Mouse (Mus musculus) forebrain, embryonic 12.5 days (tissue): ENCODE results near the gene Etl4. TPM values are rescaled to one million over a fixed set of nuclear protein-coding genes. Genes with fewer than 3 reads are reported as not detected.

Experiments
- ATAC-seq: fragments of 200-750 bp; cut with Nextera tagmentation; 2 replicates; pipeline ENCODE4 v1.8.0; 2017; ENCODE audit warnings: moderate TSS enrichment; ENCODE audit not compliant: low FRiP score
- H3K27ac ChIP-seq: fragments of 300-500 bp; sonication (generic); 2 replicates; pipeline ENCODE4 v1.5.1; 2016; ENCODE audit warnings: mild to moderate bottlenecking
- H3K27me3 ChIP-seq: fragments of 300-500 bp; sonication (generic); 2 replicates; pipeline ENCODE4 v1.6.1; 2016; ENCODE audit warnings: mild to moderate bottlenecking
- H3K36me3 ChIP-seq: fragments of 300-500 bp; sonication (generic); replicated peaks from 2 replicates; pipeline ENCODE4 v1.6.1; 2016; ENCODE audit warnings: mild to moderate bottlenecking
- H3K4me1 ChIP-seq: fragments of 300-500 bp; sonication (generic); 2 replicates; pipeline ENCODE4 v1.6.1; 2016
- H3K4me2 ChIP-seq: fragments of 300-500 bp; sonication (generic); 2 replicates; pipeline ENCODE4 v1.6.1; 2016; ENCODE audit warnings: mild to moderate bottlenecking, moderate library complexity
- H3K4me3 ChIP-seq: fragments of 300-500 bp; sonication (generic); replicated peaks from 2 replicates; pipeline ENCODE4 v1.5.1; 2016; ENCODE audit warnings: mild to moderate bottlenecking
- H3K9ac ChIP-seq: fragments of 300-500 bp; sonication (generic); 2 replicates; pipeline ENCODE4 v1.6.1; 2016; ENCODE audit warnings: mild to moderate bottlenecking
- H3K9me3 ChIP-seq: fragments of 300-500 bp; sonication (generic); 2 replicates; pipeline ENCODE4 v1.6.1; 2016
- WGBS: fragments of 180-500 bp; shearing (Covaris S2); methylation state at CpG from one replicate; pipeline ENCODE4 v1.1.7; 2016; 5-methylcytosine and 5-hydroxymethylcytosine counted together
- polyA plus RNA-seq: library from polyadenylated mRNA; unstranded; fragments of >200 nt; fragmentation: Nextera tagmentation; extraction: Ambion mirVana; gene quantifications from 2 replicates; pipeline ENCODE4 v1.2.1, GENCODE M21; 2016

Gene Etl4
- polyA plus RNA-seq, 1 experiment from 2014 or later: 30.3 TPM

DNA sequence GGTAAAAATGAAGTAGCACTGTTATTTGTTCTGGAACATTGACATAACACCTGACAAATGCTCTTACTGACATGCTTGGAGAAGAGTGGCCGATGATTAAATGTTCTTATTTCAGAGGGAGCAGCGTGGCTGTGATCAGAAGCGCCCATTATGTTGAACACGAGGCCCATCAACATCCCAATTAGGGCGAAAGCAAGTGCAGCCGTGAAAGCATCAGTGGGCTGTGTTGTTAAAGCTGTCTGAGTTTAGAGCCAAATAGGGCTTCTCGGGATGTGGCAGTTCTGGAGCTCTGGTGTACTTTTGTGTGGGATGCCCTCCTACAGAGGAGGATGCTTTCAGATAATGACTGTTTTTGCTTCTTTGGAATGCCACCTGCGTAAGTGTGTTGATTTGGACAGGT is 699.6 kb downstream of the Etl4 start:
- Histone ChIP-seq H3K27ac (0 out of 2 replicates have a peak overlapping the region, but pooled peaks have one; percentile 3), H3K9me3 (no peaks in the 10 kb centered on the region), H3K27me3 (no peaks in the 10 kb centered on the region), H3K9ac (no peak overlapping the region), H3K36me3 (no peaks in the 10 kb centered on the region), H3K4me2 (no peak overlapping the region), H3K4me1 (peaks cover 6% of the 10 kb centered on the region; the same call in 1 of the 2 replicates), H3K4me3 (no peak overlapping the region)
- peak; percentile 67; the same call in 1 of the 2 replicates for ATAC-seq
- 34% methylated on average over 8 of the region's 8 CpGs for WGBS

DNA sequence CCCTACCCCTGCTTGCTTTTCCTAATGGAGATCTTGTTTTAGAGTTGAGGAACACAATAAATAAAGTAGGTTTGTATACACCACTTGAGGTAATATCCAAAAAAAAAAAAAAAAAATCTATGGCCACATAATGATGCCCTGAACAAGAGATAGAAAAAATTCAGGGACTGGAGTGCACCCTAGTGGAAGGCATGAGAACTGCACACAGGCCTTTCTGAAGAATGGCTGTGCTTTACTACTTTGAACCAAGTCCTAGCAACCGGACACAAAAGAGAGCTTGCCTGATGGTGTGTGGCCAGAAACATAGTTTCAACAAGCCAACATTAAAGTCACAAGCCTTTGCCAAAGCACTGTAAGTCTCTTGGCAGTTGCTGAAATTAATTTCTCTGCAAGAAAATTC is 706.4 kb downstream of the Etl4 start:
- no peaks in the 10 kb centered on the region for H3K9me3 ChIP-seq
- no peak overlapping the region for H3K9ac ChIP-seq
- H3K36me3 ChIP-seq: no peaks in the 10 kb centered on the region
- H3K27me3 ChIP-seq: no peaks in the 10 kb centered on the region
- H3K27ac ChIP-seq: no peak overlapping the region
- no peak for ATAC-seq
- no peak overlapping the region for H3K4me2 ChIP-seq
- WGBS: 68% methylated on average over 1 of the region's 1 CpGs
- no peaks in the 10 kb centered on the region for H3K4me1 ChIP-seq
- H3K4me3 ChIP-seq: no peak overlapping the region

DNA sequence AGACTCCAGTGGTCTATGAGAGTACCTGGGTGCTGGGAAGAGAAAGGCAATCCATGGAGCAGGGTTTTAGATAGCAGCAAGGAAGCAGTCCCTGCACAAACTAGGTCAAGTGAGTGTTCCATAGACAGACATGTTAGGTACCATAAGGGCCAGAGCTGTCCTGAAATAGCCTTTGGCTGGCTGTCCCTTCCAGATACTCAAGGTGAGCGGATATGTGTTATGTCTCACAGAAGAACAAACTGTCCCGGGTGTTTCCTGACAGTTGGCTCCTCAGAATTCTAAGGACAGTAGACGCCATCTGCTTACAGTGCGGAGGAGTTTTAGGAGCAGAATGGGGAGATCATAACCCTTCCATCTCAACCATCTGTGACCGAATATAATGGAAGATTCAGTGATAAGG is 708.8 kb downstream of the Etl4 start:
- 90% methylated on average over 5 of the region's 5 CpGs for WGBS
- H3K4me1 ChIP-seq: no peaks in the 10 kb centered on the region
- no peaks in the 10 kb centered on the region for H3K27me3 ChIP-seq
- H3K27ac ChIP-seq: no peak overlapping the region
- no peak overlapping the region for H3K4me2 ChIP-seq
- H3K9ac ChIP-seq: no peak overlapping the region
- no peaks in the 10 kb centered on the region for H3K9me3 ChIP-seq
- H3K4me3 ChIP-seq: no peak overlapping the region
- no peak for ATAC-seq
- H3K36me3 ChIP-seq: no peaks in the 10 kb centered on the region

DNA sequence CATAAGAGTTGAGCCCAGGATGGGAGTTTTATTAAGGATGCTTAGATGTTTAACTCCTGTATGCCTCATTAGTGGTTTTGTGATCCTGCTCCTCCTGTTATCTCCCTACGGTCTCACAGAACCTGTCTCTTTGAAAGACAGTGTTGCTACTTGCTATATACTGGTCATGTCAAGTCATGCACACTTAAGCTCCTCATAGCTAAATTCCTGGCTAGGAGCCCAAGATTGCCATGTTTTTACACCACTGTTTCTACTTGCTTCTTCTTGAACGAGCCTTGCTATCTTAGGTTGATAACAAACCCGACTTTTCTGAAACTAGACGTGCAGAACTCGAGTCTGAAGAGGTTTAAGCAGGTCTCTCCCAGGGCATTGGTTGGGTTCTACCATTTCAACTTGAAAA is 710.3 kb downstream of the Etl4 start:
- no peaks in the 10 kb centered on the region for H3K27me3 ChIP-seq
- H3K27ac ChIP-seq: no peak overlapping the region
- H3K4me2 ChIP-seq: no peak overlapping the region
- H3K4me1 ChIP-seq: no peaks in the 10 kb centered on the region
- no peaks in the 10 kb centered on the region for H3K9me3 ChIP-seq
- no peak for ATAC-seq
- H3K9ac ChIP-seq: no peak overlapping the region
- 86% methylated on average over 5 of the region's 5 CpGs for WGBS
- no peak overlapping the region for H3K4me3 ChIP-seq
- no peaks in the 10 kb centered on the region for H3K36me3 ChIP-seq

DNA sequence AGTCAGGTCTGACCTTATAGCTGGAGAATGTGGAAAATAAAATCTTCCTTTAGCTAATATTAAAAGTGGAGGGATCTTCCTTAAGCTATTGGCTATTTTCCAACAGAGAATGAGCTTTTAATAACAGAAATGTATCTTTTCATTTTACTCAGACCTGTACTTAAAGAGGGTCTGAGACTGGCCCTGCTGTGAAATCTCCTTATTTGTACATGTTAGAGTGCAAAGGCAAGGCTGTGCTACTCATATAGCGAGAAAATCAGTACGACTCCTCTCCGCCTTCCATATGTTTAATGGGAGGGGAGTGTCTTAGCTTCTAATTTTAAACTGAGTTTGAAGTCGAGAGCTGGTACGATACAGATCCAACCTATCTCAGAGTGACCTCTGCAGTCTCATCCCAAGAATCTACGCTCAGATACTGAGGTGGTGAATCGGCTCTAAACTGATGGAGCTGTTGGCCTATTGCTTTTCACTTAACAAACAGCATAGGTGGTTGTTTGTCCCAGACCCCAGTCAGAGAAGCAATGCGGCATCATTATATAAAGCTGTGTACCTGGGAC is 719.7 kb downstream of the Etl4 start:
- no peaks in the 10 kb centered on the region for H3K27me3 ChIP-seq
- H3K27ac ChIP-seq: no peak overlapping the region
- H3K4me3 ChIP-seq: no peak overlapping the region
- no peaks in the 10 kb centered on the region for H3K36me3 ChIP-seq
- no peaks in the 10 kb centered on the region for H3K9me3 ChIP-seq
- H3K4me2 ChIP-seq: no peak overlapping the region
- peaks cover 2% of the 10 kb centered on the region; the same call in 1 of the 2 replicates for H3K4me1 ChIP-seq
- ATAC-seq: no peak
- no peak overlapping the region for H3K9ac ChIP-seq
- WGBS: 95% methylated on average over 8 of the region's 8 CpGs

DNA sequence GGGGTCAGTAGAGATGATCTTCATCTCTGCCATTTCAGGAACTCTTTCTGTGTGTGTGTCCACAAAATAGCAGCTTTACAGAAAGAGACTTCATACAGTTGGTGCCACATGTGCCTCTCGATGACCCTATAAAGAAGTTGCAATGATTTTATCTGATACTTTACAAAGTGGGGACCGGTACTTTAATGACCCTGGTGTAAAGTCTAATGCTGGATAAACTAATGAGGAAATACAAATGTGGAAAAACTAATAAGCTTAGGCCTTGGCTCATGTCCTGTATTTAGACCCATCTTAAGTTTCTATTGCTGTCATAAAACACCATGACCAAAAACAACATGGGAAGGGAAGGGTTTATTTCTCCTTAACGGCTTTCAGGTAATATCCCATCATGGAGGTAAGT is 729.0 kb downstream of the Etl4 start:
- Histone ChIP-seq H3K4me1 (peaks cover 7% of the 10 kb centered on the region; the same call in 1 of the 2 replicates), H3K36me3 (no peaks in the 10 kb centered on the region), H3K27ac (no peak overlapping the region), H3K4me2 (no peak overlapping the region), H3K9ac (no peak overlapping the region), H3K4me3 (no peak overlapping the region), H3K9me3 (no peaks in the 10 kb centered on the region), H3K27me3 (no peaks in the 10 kb centered on the region)
- whole genome bisulfite sequencing: 93% methylated on average over 3 of the region's 3 CpGs
- no peak for ATAC-seq

DNA sequence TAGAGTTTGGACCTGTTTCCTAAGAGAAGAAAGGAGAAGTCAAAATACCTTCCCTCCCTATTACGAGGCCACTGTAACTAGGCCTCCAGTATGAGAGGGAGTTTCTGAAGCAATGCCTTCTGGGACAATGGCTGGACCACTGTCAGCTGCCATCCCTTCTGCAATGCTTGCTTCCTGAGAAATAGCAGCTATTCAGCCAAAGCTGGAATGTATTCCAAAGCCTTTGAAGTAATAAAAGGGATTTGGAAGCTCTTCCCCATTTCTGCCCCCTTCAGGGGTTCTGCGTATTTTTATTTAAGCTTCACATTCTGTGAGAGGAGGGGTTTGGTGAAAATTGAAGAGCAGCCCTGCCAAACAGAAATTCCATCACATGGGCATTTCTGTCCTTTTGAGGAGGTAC is 730.1 kb downstream of the Etl4 start:
- Histone ChIP-seq H3K4me2 (no peak overlapping the region), H3K4me3 (no peak overlapping the region), H3K27ac (no peak overlapping the region), H3K4me1 (peaks cover 7% of the 10 kb centered on the region; the same call in 1 of the 2 replicates), H3K9ac (no peak overlapping the region), H3K36me3 (no peaks in the 10 kb centered on the region), H3K27me3 (no peaks in the 10 kb centered on the region), H3K9me3 (no peaks in the 10 kb centered on the region)
- 71% methylated on average over 2 of the region's 2 CpGs for WGBS
- ATAC-seq: no peak

DNA sequence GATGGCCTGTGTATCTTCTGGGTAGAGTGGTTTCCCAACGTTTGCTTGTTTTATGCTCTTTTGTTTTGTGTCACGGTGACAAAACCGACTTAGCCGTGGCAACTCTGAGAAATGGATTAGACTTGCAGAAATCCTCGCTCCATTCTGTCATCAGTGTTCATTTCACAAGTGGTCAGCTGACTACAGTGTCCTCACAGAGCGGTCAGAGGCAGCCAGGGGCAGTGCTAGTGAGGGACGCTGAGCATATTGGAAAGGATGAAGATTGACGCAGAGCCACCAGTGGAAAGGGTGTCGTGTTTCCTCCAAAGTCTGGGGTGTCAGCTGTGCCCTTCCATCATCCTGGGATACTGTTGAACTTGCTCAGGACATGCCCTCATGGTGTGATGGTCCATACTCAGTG is 733.2 kb downstream of the Etl4 start:
- no peak for ATAC-seq
- WGBS: 80% methylated on average over 9 of the region's 9 CpGs
- no peak overlapping the region for H3K27ac ChIP-seq
- peaks cover 7% of the 10 kb centered on the region; the same call in 1 of the 2 replicates for H3K4me1 ChIP-seq
- H3K27me3 ChIP-seq: no peaks in the 10 kb centered on the region
- H3K4me2 ChIP-seq: no peak overlapping the region
- no peak overlapping the region for H3K4me3 ChIP-seq
- H3K36me3 ChIP-seq: no peaks in the 10 kb centered on the region
- no peak overlapping the region for H3K9ac ChIP-seq
- H3K9me3 ChIP-seq: no peaks in the 10 kb centered on the region

DNA sequence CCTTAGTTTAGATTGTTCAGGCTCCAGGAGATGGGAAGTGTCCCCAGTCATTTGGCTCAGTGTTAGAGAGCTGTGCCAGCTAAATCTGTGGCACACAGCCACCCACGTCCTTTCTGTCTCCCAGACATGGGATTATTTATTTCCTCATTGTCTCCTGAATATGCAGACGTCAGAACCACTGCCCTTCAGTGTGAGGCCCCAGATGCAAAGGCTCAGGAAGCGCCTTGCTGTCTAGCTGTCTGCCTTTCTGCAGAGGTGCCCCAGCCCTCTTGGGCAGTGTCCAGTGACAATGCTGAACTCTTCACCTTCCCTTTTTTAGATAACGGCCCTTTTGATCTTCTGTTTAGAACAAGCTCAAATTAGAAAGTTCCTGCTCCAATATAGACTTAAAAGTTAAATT is 740.2 kb downstream of the Etl4 start:
- no peak overlapping the region for H3K9ac ChIP-seq
- no peaks in the 10 kb centered on the region for H3K9me3 ChIP-seq
- no peak overlapping the region for H3K4me3 ChIP-seq
- H3K4me2 ChIP-seq: no peak overlapping the region
- H3K27ac ChIP-seq: no peak overlapping the region
- 40% methylated on average over 4 of the region's 4 CpGs for WGBS
- H3K27me3 ChIP-seq: no peaks in the 10 kb centered on the region
- H3K4me1 ChIP-seq: peaks cover under 1% of the 10 kb centered on the region
- no peaks in the 10 kb centered on the region for H3K36me3 ChIP-seq
- ATAC-seq: no peak

DNA sequence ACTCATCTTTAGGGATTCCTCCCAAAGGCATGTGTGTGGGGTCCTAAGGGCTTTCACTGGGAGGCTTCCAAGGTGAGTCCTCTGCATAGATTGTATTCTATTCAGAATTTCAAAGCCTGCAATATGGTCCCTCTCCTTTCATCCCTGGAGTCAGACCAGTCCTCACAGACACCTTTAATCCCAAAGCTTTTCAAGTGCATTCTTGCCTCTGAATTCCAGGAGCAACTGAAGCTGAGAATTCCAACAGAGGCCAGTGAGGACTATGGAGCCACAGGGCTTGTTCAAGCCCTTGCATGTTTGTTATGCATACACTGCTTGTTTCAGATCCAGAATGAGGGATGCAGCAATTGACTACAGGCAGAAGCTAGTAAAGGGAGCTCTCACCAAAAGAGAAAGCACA is 743.5 kb downstream of the Etl4 start:
- H3K9ac ChIP-seq: no peak overlapping the region
- H3K27ac ChIP-seq: no peak overlapping the region
- ATAC-seq: no peak
- H3K27me3 ChIP-seq: no peaks in the 10 kb centered on the region
- no peaks in the 10 kb centered on the region for H3K9me3 ChIP-seq
- no peaks in the 10 kb centered on the region for H3K36me3 ChIP-seq
- H3K4me3 ChIP-seq: no peak overlapping the region
- no peak overlapping the region for H3K4me2 ChIP-seq
- peaks cover 10% of the 10 kb centered on the region for H3K4me1 ChIP-seq

DNA sequence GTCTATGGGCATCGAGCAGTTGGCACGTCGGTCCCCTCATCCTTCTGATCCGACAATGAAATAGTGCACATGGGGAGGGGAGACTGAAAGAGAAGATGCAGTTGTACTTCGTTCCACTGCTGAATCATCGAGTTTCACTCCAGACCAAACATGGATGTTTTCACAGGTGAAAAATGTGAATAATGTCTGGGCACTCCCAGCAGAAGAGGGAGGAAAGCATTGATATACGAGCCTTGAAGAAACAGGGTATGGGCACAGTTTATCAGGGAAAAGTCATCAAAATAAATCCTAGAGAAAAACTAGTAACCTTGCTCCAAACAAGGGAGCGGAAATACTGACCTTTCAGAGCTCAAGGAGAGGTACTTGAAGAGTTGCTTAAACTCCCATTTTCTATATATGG is 744.5 kb downstream of the Etl4 start:
- H3K4me1 ChIP-seq: peaks cover 10% of the 10 kb centered on the region
- ATAC-seq: no peak
- WGBS: 83% methylated on average over 8 of the region's 8 CpGs
- H3K9ac ChIP-seq: no peak overlapping the region
- H3K27ac ChIP-seq: no peak overlapping the region
- no peak overlapping the region for H3K4me3 ChIP-seq
- no peaks in the 10 kb centered on the region for H3K27me3 ChIP-seq
- no peaks in the 10 kb centered on the region for H3K9me3 ChIP-seq
- no peaks in the 10 kb centered on the region for H3K36me3 ChIP-seq
- H3K4me2 ChIP-seq: no peak overlapping the region

DNA sequence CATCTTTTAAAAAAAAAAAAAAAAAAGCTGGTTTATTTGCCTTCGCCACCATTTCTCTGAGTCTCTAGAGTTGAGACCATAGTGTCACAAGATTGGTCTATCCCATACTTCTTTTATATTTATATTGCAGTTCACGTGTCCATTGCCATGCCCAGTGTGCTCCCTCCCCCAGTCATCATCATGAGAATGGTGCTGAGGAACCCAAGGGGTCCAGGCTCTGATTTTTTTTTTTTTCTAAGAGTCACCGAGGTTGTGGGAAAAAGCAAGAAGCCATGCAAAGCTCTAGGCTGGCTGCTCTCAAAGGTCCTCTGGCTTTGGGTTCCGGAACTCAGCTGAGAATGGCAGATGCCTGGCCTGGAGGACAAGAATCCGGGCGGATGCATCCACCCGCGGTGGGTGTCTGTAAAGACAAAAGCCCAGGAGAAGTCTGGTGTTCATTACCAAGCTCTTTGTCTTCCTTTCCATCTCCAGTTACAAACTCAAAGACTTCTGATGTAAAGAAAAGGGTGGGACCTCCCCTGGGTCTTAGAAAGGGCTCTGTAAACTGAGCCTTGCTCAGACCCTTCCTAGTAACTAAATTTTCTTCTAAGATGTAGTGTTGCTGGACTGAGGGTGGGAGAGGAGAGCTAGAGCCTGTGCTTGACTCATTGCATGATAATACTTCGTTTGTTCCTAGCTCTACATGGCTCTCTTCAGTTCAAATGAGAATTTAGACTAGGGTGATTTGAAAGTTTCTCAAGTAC is 745.2 kb downstream of the Etl4 start:
- no peaks in the 10 kb centered on the region for H3K9me3 ChIP-seq
- no peak overlapping the region for H3K27ac ChIP-seq
- no peaks in the 10 kb centered on the region for H3K36me3 ChIP-seq
- peaks cover 10% of the 10 kb centered on the region for H3K4me1 ChIP-seq
- H3K9ac ChIP-seq: no peak overlapping the region
- no peak for ATAC-seq
- no peak overlapping the region for H3K4me2 ChIP-seq
- H3K4me3 ChIP-seq: no peak overlapping the region
- 18% methylated on average over 9 of the region's 9 CpGs for WGBS
- no peaks in the 10 kb centered on the region for H3K27me3 ChIP-seq

DNA sequence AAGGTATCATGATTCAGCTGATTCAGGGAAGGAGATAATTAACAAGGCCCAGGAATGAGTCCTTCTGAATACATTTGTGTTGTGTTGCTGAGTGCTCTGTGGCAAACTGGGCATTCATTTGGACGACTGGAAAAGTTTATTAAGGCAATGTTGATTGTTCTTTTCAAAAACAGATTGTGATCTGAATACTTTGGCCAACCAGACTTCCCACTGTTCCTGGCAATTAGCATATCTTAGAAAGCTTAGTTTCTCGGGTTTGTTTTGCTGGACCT is 745.7 kb downstream of the Etl4 start:
- no peak overlapping the region for H3K4me2 ChIP-seq
- H3K4me3 ChIP-seq: no peak overlapping the region
- H3K4me1 ChIP-seq: peaks cover 10% of the 10 kb centered on the region; the same call in 1 of the 2 replicates
- WGBS: 4% methylated on average over 2 of the region's 2 CpGs
- H3K9ac ChIP-seq: no peak overlapping the region
- no peaks in the 10 kb centered on the region for H3K36me3 ChIP-seq
- ATAC-seq: no peak
- no peaks in the 10 kb centered on the region for H3K9me3 ChIP-seq
- H3K27ac ChIP-seq: no peak overlapping the region
- H3K27me3 ChIP-seq: no peaks in the 10 kb centered on the region
